Mouse (Mus musculus) WW6 (cell line): ENCODE results near the gene Ubash3a.

Source experiments
- DNase-seq: peaks from one replicate; pipeline ENCODE4 v3.0.0-alpha.2; 2013; ENCODE audit warnings: low read depth, low spot score

The Ubash3a gene

DNA sequence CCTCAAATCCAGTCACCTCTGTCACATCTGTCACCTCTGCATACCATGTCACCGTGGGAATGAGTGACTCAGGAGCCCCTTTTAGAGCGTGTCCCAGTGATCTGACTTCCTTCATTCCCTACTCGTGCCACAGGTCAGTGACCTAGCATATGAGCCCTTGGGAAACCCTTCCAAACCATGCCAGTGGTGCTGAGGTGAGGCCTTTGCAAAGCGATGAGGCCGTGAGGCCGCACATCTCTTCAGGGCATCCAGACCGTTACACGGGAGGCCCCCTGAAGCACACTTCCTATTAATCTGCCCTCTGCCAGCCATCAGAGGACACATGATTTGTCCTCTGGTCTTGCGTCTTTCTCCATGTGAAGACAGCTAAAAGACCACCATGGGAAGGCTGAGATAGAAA lies 71.9 kb downstream of the Ubash3a start:
- DNase-seq = no peak

DNA sequence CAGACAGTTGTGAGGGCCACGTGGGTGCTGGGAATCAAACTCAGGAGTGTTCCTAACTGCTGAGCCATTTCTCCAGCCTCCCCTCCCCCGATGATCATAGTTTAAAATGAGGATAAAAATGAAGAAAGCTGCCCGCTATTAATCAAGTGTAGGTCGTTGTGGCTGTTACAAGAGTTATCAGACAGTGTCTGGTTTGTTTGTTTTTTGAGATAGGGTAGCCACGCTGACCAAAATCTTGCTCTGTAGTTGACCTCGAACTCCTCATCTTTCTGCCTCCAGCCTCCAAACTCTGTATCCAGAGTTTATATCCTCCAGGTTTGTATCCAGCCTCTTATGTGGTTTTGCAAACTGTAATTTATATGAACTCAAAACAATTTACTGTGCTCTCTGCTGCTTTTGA lies 72.6 kb downstream of the Ubash3a start:
- DNase-seq = no peak

DNA sequence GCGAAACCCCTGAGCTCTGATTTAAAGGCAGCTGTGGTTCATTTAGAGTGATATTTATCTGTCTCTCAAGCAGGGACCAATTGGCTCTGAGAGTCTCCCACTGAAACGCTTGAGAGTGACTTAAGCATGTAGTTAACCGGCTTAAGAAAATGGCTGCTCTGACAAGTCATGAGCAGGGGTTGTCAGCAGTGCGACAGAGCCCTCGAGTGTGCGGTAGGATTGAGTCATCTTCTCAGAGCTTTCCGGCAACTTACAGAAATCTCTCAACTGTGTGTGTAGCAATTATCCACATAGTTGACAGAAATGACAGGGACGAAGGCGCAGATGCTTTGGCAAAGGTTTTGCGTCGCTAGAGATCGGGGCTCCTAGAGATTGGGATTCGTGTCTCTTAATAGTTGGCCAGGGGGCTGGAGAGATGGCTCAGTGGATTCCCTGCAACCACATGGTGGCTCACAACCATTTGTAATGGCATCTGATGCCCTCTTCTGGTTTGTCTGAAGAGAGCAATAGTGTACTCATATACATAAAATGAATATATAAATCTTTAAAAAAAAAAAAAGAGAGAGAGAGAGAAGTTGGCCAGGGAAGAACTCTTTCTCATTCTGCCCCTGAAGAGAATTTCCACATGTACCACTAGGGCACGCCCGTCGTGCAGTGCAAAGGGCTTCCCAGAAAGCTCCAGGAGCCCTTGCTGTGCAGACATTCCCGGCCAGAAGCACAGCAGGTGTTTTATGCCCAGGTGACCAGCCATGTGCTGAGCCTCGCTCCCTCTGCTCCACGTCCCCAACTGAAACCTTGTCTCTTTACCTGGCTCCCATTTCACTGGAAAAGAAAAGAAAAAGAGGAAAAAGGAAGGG lies 74.4 kb downstream of the Ubash3a start:
- no peak for DNase-seq

DNA sequence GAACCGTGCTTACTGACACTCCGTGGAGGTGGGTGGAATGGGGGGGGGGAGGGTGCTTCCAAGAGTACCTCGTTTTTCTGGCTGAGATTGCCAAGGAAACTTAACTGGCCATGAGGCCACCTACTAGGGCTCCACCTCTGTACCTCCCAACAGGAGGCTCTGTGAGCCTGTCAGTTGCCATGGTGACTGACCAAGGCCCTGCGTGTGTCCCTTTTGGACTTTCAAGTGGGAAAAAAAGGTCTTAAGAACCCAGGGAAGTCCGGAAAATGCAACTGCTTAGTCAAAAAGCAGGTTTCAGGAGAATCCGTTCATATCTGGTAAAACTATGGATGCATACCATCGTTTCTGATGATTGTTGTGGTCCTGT lies 75.0 kb downstream of the Ubash3a start:
- DNase-seq = no peak

DNA sequence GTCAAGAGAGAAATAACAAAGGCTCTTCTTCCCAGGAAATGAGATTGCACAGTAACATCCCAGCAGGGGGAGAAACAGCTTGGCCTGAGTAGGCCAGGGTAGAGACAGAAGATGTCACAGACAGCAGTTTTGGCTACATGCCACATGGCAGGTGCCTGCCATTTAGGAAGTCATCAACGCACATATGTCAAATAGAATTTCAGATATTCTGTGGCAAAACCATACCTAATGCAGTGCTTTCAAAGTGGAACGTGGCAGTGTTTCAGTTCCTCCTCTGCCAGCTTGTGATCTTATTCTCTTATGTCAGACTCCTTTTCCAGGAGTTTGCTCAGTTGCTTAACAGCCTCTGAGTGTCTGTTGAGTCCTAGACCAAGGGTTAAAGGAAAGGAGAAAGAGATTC lies 78.2 kb downstream of the Ubash3a start:
- DNase-seq = no peak

DNA sequence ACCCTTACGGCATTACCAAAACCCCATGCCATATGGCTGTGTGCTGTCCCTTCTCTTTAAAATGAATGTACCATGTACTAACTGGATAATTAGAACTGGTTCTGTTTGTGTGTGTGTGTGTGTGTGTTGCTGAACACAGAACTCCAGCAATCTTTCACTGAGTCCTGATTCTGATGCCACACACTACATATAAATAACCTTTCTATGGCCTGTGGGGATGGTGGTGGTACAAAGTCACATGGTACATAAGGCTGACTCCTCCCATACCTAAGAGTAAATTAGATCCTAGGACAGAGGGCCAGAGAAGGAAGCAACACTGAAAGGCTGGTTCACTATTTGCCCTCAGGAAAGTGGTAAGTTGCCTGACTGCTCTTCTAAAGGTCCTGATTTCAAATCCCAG lies 78.8 kb downstream of the Ubash3a start, which contains the start of gene Slc37a1:
Gene Slc37a1, plus strand, starts transcription at position 301 of the 400 bp plus-strand sequence.
- no peak for DNase-seq

DNA sequence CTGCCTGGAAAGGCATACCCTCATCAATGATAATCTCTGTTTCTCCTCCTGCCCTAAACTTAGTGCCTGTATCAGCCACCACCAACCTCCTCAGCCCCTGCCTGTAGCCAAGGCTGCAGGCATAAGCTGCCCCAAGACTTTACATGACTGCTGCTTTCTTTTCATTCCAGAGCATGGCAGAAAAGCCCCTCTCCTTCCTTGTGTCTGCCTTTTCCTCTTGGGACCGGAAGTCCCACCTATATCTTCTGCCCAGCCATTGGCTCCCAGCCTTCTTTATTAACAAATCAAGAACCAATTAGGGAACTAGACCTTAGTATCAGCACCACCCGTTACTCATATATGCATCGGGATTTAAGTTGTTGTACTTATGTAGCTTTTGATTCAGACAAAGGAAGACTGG lies 79.5 kb downstream of the Ubash3a start:
- no peak for DNase-seq

DNA sequence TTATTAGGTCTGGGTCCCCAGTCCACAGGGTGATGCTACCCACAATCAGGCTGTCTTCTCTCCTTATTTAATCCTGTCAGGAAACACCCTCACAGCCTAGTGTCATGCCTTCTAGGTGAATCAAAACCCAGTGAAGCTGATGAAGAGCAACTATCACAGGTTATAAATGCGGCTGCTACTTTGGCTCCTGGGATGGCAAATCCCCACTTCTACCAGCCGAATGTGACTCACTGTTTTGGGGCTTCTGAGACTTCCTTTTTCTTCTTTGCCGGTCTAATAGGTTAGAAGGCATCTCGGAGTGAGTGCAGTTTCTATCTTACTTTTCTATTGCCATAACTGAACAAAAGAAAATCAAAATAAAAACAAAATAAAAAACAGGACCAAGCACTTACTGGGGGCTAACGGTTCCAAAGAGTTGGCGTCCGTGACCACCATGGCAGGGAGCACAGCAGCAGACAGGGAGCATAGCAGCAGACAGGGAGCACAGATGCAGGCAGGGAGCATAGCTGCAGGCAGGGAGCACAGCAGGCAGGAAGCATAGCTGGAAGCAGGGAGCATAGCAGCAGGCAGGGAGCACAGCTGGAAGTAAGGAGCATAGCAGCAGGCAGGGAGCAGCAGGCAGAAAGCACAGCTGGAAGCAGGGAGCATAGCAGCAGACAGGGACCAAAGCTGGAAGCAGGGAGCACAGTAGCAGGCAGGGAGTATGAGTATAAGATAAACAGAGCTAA lies 81.5 kb downstream of the Ubash3a start:
- DNase-seq = no peak

DNA sequence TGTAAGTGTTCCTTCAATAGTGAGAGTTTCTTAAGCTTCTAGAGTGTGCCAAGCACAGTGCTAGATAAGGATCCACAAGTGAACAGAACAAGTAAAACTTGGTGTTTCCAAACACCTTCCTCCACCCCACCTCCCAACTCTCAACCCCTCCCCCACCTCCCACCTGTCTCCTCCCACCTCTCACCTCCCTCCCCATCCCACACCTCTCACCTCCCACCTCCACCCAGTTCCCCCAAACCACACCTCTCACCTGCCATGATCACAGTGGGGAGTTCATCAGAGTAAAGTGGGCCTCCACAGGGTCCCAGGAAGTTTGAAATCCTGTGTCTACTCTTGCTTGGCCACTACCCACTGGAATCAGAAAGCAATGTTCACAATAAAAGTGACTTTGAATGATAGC lies 82.6 kb downstream of the Ubash3a start:
- no peak for DNase-seq

DNA sequence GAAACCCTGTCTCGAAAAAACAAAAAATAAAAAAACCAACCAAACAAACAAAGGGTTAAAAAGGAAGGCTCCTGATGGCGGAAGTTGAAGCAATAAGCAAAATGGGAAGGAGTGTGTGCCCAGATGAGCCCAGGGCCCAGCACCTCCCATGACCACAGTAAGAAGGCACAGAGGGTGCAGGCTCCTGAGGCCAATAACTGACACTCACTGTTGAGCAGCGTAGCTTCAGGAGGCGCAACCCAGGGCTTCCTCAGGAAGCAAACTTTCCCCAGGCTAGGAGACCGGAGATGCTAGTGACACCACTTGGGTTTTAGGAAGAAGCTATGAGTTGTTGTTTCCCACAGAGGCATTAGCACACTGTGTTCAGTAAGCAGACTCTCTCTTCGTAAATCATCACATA lies 83.2 kb downstream of the Ubash3a start:
- DNase-seq = no peak

DNA sequence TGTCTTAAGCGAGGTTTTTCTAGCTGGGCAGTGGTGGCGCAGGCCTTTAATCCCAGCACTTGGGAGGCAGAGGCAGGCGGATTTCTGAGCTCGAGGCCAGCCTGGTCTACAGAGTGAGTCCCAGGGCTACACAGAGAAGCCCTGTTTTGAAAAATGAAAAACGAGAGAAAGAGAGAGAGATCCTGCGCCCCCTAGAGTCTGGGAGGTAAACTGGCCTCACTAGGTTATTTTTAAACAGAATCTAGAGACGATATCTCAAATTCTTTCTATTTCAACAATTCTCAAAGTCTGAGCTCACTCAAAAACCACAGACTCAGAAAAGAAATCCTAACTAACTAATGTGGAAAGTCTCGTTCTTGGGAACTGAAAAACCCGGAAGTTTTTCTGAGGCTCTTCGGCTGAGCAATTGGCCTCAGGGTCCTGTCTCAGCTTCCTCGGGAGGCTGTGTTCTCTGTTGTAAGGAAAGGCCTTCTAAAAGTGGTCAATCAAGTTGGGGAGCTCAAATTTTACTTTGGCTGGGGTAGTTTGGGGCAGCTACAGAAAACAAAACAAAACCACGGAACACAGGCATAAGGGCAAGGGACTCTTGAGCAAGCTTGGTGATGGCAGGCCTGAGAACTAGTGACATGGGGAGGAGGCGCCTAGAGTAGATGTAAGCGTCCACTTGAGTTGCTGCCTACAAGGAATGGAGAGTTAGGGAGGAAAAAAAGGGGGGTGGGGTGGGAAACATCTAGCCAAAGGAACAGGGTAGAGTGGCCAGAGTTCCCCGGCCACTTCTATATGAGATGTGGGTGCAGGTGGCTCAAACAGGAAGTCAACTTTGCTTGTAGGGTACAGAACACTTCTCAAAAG lies 86.9 kb downstream of the Ubash3a start:
- DNase-seq = no peak

DNA sequence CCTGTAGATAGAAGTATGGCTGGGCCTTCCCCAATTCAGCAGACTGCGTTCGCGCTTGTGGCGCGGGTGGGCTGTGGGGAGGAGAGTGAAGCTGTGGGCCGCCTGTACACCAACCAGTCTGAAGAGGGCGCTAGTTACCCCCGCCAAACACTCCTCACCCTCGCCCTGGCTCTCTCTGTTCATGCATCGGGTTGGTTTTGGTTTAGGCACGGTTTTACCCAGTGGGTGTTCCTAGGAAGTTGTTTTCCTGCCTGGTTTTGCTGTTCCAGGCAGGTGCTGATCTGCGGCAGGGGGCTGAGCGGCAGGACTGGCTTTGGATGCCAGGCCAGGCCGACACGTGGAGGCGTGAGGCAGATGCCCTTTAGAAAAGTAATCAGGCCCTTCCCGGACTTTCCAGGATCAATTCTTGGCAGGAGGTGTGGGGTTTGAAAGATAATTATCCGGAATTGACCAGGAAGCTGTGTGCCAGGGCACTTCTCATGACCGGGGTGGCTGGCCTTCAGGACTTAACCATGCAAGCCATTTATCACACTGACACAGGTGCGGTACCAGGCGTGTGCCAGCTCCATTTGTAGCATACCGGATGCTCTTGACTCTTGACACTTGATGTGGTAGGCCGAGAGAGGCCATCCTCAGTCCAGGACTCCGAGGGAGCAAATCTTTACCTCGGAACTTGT lies 87.7 kb downstream of the Ubash3a start:
- no peak for DNase-seq

DNA sequence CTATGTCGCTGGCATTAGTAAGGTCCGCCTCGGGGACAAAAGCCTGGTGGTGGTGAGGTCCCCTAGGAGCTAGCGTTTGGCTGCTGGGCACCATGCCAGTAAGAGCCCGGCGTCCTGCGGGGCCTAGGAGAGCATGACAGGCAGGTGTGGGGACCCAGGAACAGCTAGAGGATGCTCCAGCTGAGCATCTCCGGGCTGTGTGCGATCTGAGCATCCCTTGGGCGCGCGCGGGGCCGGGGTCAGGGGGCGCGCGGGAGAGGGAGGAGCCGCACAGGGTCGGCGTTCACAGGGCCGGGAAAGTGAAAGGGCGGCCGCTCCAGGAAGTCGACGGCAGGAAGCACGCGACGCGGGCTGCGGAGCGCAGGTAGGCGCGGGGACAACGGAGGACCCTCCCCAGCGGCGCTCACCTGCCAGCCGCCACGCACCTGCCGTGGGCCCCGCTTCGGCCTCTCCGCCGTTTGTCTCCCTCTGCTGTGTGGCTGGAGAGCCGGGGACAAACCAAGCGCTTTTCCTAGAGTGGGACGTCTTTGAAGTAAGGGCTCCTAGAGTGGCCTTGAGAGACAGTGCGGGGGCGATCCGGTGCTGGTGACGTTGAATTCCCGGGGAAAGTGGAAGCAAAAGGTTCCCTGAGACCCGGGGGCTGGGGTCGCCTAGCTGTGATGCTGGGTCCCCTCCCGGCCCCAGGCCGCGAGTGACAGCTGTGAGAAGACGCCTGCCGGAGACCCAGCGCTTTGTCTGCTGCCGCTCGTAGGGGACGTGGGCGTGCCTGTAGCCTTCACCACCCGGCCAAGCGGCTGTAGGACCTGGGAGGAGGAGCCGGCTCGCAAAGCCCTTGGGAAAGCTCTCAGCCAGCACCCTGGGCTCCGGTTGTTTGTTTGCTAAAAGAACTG lies 88.5 kb downstream of the Ubash3a start:
- no peak for DNase-seq
